Mouse (Mus musculus) gastrocnemius, postnatal 36 days (tissue): ENCODE measurements at regions not wholly inside any gene's neighbourhood (a gene's known extent, or its start where the extent isn't known, plus 50 kb on each side); places are given as distances from the start of the nearest gene placed in this dataset.

Experiments
- DNase-seq, 2 experiments: peaks; one replicate each; pipeline ENCODE4 v3.0.0; 2022
- intact Hi-C: fragments of 180-260 bp; cut with DNase I; formaldehyde crosslinking; loops from one replicate; pipeline ENCODE4 v1.15.1; 2025

- intact Hi-C loops, result no loop called here
- DNase-seq, result no peak
Measured at GRCm38 (mm10) chr9:47909051-47909450, 252.8 kb upstream of the Nxpe4 start.

GRCm38 (mm10) chr9:47910501-47910906 is 251.3 kb upstream of the Nxpe4 start:
- intact Hi-C loops, result no loop called here
- DNase-seq, result no peak

GRCm38 (mm10) chr9:47912823-47913222 is 249.0 kb upstream of the Nxpe4 start:
- intact Hi-C loops, result no loop called here
- no peak for DNase-seq

GRCm38 (mm10) chr9:47935299-47935698 is 226.5 kb upstream of the Nxpe4 start:
- intact Hi-C loops, result no loop called here
- no peak for DNase-seq

GRCm38 (mm10) chr9:47935957-47936457 is 225.8 kb upstream of the Nxpe4 start:
- intact Hi-C loops, result no loop called here
- DNase-seq, result no peak

GRCm38 (mm10) chr9:47938941-47939710 is 222.7 kb upstream of the Nxpe4 start:
- intact Hi-C loops, result no loop called here
- no peak for DNase-seq

GRCm38 (mm10) chr9:47942761-47943583 is 218.9 kb upstream of the Nxpe4 start:
- intact Hi-C loops, result no loop called here
- peak in 1 of 2 experiments; percentile 7 for DNase-seq

GRCm38 (mm10) chr9:47946226-47946625 is 215.6 kb upstream of the Nxpe4 start:
- intact Hi-C loops, result no loop called here
- DNase-seq, result peak in 1 of 2 experiments; percentile 2

GRCm38 (mm10) chr9:47957881-47958280 is 203.9 kb upstream of the Nxpe4 start:
- intact Hi-C loops, result no loop called here

GRCm38 (mm10) chr9:47958861-47959260 is 203.0 kb upstream of the Nxpe4 start:
- intact Hi-C loops, result no loop called here

More at GRCm38 (mm10) chr9:47957881-47958280, 203.9 kb upstream of the Nxpe4 start:
- no peak for DNase-seq

GRCm38 (mm10) chr9:47961176-47961575 is 200.6 kb upstream of the Nxpe4 start:
- intact Hi-C loops, result no loop called here
- no peak for DNase-seq

More at GRCm38 (mm10) chr9:47958861-47959260, 203.0 kb upstream of the Nxpe4 start:
- no peak for DNase-seq

GRCm38 (mm10) chr9:47962161-47962560 is 199.7 kb upstream of the Nxpe4 start:
- intact Hi-C loops, result no loop called here
- no peak for DNase-seq

GRCm38 (mm10) chr9:47962589-47962988 is 199.2 kb upstream of the Nxpe4 start:
- intact Hi-C loops, result no loop called here
- no peak for DNase-seq

- no peak for DNase-seq
- intact Hi-C loops, result no loop called here
Measured at GRCm38 (mm10) chr9:47973130-47973529, 188.7 kb upstream of the Nxpe4 start.

GRCm38 (mm10) chr9:47985356-47986111 is 176.3 kb upstream of the Nxpe4 start:
- intact Hi-C loops, result no loop called here

GRCm38 (mm10) chr9:47987266-47987665 is 174.6 kb upstream of the Nxpe4 start:
- DNase-seq, result no peak
- intact Hi-C loops, result no loop called here

More at GRCm38 (mm10) chr9:47985356-47986111, 176.3 kb upstream of the Nxpe4 start:
- DNase-seq, result no peak

- intact Hi-C loops, result no loop called here
Measured at GRCm38 (mm10) chr9:47994671-47995070, 167.2 kb upstream of the Nxpe4 start.

GRCm38 (mm10) chr9:47999632-48000031 is 162.2 kb upstream of the Nxpe4 start:
- intact Hi-C loops, result no loop called here
- DNase-seq, result no peak

More at GRCm38 (mm10) chr9:47994671-47995070, 167.2 kb upstream of the Nxpe4 start:
- no peak for DNase-seq

- intact Hi-C loops, result no loop called here
- no peak for DNase-seq
Measured at GRCm38 (mm10) chr9:48029021-48029420, 132.8 kb upstream of the Nxpe4 start.

GRCm38 (mm10) chr9:48030839-48031238 is 131.0 kb upstream of the Nxpe4 start:
- intact Hi-C loops, result no loop called here
- DNase-seq, result no peak
